Mouse (Mus musculus): ENCODE data around the gene Kcnq5. TPM values are rescaled to one million over a fixed set of nuclear protein-coding genes. Genes with fewer than 3 reads are reported as not detected.

Gene Kcnq5
- polyA plus RNA-seq, 1 experiment = 0.07 TPM

- no peak for TF ChIP-seq CTCF (IDR thresholded peaks at IDR 0.05; ENCODE audit: control insufficient read depth, insufficient read depth, insufficient replicate concordance, low read depth, low read length)
- TF ChIP-seq POLR2A (IDR thresholded peaks at IDR 0.05; ENCODE audit: control insufficient read depth, low read depth, low read length) = no peak
- Histone ChIP-seq H3K27me3 (ENCODE audit: control insufficient read depth, insufficient read depth, low read length) (no peaks in the 10 kb centered on the region), H3K4me3 (ENCODE audit: control insufficient read depth, low read depth, low read length) (no peak overlapping the region), H3K27ac (ENCODE audit: control insufficient read depth, insufficient read depth, low read depth, low read length) (no peak overlapping the region), H3K36me3 (ENCODE audit: control insufficient read depth, insufficient read depth, low read length) (no peaks in the 10 kb centered on the region), H3K4me1 (ENCODE audit: control insufficient read depth, insufficient read depth, low read length) (no peaks in the 10 kb centered on the region)
These were observed 246.9 kb downstream of the Kcnq5 start for GRCm38 (mm10) chr1:21714816-21715215.

GRCm38 (mm10) chr1:21712711-21713110, 249.0 kb downstream of the Kcnq5 start:
- no peaks in the 10 kb centered on the region for H3K27me3 ChIP-seq (ENCODE audit: control insufficient read depth, insufficient read depth, low read length)
- no peaks in the 10 kb centered on the region for H3K36me3 ChIP-seq (ENCODE audit: control insufficient read depth, insufficient read depth, low read length)
- no peaks in the 10 kb centered on the region for H3K4me1 ChIP-seq (ENCODE audit: control insufficient read depth, insufficient read depth, low read length)
- no peak for TF ChIP-seq CTCF (IDR thresholded peaks at IDR 0.05; ENCODE audit: control insufficient read depth, insufficient read depth, insufficient replicate concordance, low read depth, low read length)
- no peak for TF ChIP-seq POLR2A (IDR thresholded peaks at IDR 0.05; ENCODE audit: control insufficient read depth, low read depth, low read length)
- no peak overlapping the region for H3K27ac ChIP-seq (ENCODE audit: control insufficient read depth, insufficient read depth, low read depth, low read length)
- H3K4me3 ChIP-seq (ENCODE audit: control insufficient read depth, low read depth, low read length) = no peak overlapping the region

- Histone ChIP-seq H3K27me3 (ENCODE audit: control insufficient read depth, insufficient read depth, low read length) (no peaks in the 10 kb centered on the region), H3K36me3 (ENCODE audit: control insufficient read depth, insufficient read depth, low read length) (no peaks in the 10 kb centered on the region), H3K4me3 (ENCODE audit: control insufficient read depth, low read depth, low read length) (no peak overlapping the region), H3K4me1 (ENCODE audit: control insufficient read depth, insufficient read depth, low read length) (no peaks in the 10 kb centered on the region), H3K27ac (ENCODE audit: control insufficient read depth, insufficient read depth, low read depth, low read length) (no peak overlapping the region)
- TF ChIP-seq CTCF (IDR thresholded peaks at IDR 0.05; ENCODE audit: control insufficient read depth, insufficient read depth, insufficient replicate concordance, low read depth, low read length) = no peak
- no peak for TF ChIP-seq POLR2A (IDR thresholded peaks at IDR 0.05; ENCODE audit: control insufficient read depth, low read depth, low read length)
These were observed 271.3 kb downstream of the Kcnq5 start for GRCm38 (mm10) chr1:21690458-21690857.

DNA sequence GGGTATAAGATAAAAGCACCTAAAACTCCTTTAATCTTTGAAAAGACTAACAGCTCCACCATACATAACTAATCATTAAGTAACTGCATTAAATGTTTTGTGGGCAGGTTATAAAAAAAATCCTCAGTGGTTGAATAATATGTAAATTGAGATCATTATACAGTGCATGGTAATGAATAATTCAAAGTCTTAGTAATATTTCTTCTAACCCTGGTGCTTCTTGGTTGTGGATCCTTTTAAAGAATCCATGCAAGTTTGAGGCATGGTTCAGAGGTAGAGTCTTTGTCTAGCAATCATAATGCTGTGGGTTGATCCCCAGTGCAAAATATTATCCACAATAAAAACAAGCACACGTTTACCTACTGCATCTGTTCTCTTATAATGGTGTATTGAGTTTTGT, 272.8 kb downstream of the Kcnq5 start:
- no peak for TF ChIP-seq POLR2A (IDR thresholded peaks at IDR 0.05; ENCODE audit: control insufficient read depth, low read depth, low read length)
- no peak for TF ChIP-seq CTCF (IDR thresholded peaks at IDR 0.05; ENCODE audit: control insufficient read depth, insufficient read depth, insufficient replicate concordance, low read depth, low read length)
- no peak overlapping the region for H3K4me3 ChIP-seq (ENCODE audit: control insufficient read depth, low read depth, low read length)
- H3K27me3 ChIP-seq (ENCODE audit: control insufficient read depth, insufficient read depth, low read length) = no peaks in the 10 kb centered on the region

DNA sequence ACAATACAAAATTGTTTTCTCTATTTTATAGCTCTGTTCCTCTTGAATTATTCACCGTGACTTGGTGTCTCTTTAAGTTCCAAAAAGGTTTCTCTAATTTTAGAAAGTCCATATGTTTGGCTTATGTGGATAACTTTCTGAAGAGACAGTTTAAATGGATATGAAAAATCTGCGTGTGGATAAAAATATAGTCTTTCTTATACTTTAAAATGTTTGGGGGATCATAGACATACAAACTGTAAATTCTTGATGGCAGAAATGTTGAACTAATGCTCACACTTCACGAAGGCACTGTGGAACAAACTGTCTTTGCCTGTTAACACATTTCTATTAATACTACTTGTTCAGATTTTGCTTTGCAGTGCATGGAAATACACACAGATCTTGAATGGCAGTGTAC, 277.3 kb downstream of the Kcnq5 start:
- no peaks in the 10 kb centered on the region for H3K27me3 ChIP-seq (ENCODE audit: control insufficient read depth, insufficient read depth, low read length)
- H3K36me3 ChIP-seq (ENCODE audit: control insufficient read depth, insufficient read depth, low read length) = no peaks in the 10 kb centered on the region
- H3K4me3 ChIP-seq (ENCODE audit: control insufficient read depth, low read depth, low read length) = no peak overlapping the region
- no peak for TF ChIP-seq POLR2A (IDR thresholded peaks at IDR 0.05; ENCODE audit: control insufficient read depth, low read depth, low read length)
- no peak for TF ChIP-seq CTCF (IDR thresholded peaks at IDR 0.05; ENCODE audit: control insufficient read depth, insufficient read depth, insufficient replicate concordance, low read depth, low read length)
- no peaks in the 10 kb centered on the region for H3K4me1 ChIP-seq (ENCODE audit: control insufficient read depth, insufficient read depth, low read length)
- H3K27ac ChIP-seq (ENCODE audit: control insufficient read depth, insufficient read depth, low read depth, low read length) = no peak overlapping the region

More for the DNA sequence above, 272.8 kb downstream of the Kcnq5 start:
- Histone ChIP-seq H3K36me3 (ENCODE audit: control insufficient read depth, insufficient read depth, low read length) (no peaks in the 10 kb centered on the region), H3K4me1 (ENCODE audit: control insufficient read depth, insufficient read depth, low read length) (no peaks in the 10 kb centered on the region), H3K27ac (ENCODE audit: control insufficient read depth, insufficient read depth, low read depth, low read length) (no peak overlapping the region)

- H3K27me3 ChIP-seq (ENCODE audit: control insufficient read depth, insufficient read depth, low read length) = no peaks in the 10 kb centered on the region
- H3K4me1 ChIP-seq (ENCODE audit: control insufficient read depth, insufficient read depth, low read length) = no peaks in the 10 kb centered on the region
- TF ChIP-seq POLR2A (IDR thresholded peaks at IDR 0.05; ENCODE audit: control insufficient read depth, low read depth, low read length) = no peak
- no peak for TF ChIP-seq CTCF (IDR thresholded peaks at IDR 0.05; ENCODE audit: control insufficient read depth, insufficient read depth, insufficient replicate concordance, low read depth, low read length)
- no peak overlapping the region for H3K27ac ChIP-seq (ENCODE audit: control insufficient read depth, insufficient read depth, low read depth, low read length)
- no peaks in the 10 kb centered on the region for H3K36me3 ChIP-seq (ENCODE audit: control insufficient read depth, insufficient read depth, low read length)
- no peak overlapping the region for H3K4me3 ChIP-seq (ENCODE audit: control insufficient read depth, low read depth, low read length)
These were observed 284.9 kb downstream of the Kcnq5 start for GRCm38 (mm10) chr1:21676805-21677204.

- no peak overlapping the region for H3K4me3 ChIP-seq (ENCODE audit: control insufficient read depth, low read depth, low read length)
- no peak for TF ChIP-seq POLR2A (IDR thresholded peaks at IDR 0.05; ENCODE audit: control insufficient read depth, low read depth, low read length)
- no peak for TF ChIP-seq CTCF (IDR thresholded peaks at IDR 0.05; ENCODE audit: control insufficient read depth, insufficient read depth, insufficient replicate concordance, low read depth, low read length)
- no peaks in the 10 kb centered on the region for H3K27me3 ChIP-seq (ENCODE audit: control insufficient read depth, insufficient read depth, low read length)
- no peaks in the 10 kb centered on the region for H3K36me3 ChIP-seq (ENCODE audit: control insufficient read depth, insufficient read depth, low read length)
- H3K4me1 ChIP-seq (ENCODE audit: control insufficient read depth, insufficient read depth, low read length) = no peaks in the 10 kb centered on the region
- no peak overlapping the region for H3K27ac ChIP-seq (ENCODE audit: control insufficient read depth, insufficient read depth, low read depth, low read length)
These were observed 300.9 kb downstream of the Kcnq5 start for GRCm38 (mm10) chr1:21660840-21661239.

- TF ChIP-seq POLR2A (IDR thresholded peaks at IDR 0.05; ENCODE audit: control insufficient read depth, low read depth, low read length) (no peak), CTCF (IDR thresholded peaks at IDR 0.05; ENCODE audit: control insufficient read depth, insufficient read depth, insufficient replicate concordance, low read depth, low read length) (no peak)
- no peak overlapping the region for H3K4me3 ChIP-seq (ENCODE audit: control insufficient read depth, low read depth, low read length)
- no peak overlapping the region for H3K27ac ChIP-seq (ENCODE audit: control insufficient read depth, insufficient read depth, low read depth, low read length)
- H3K36me3 ChIP-seq (ENCODE audit: control insufficient read depth, insufficient read depth, low read length) = no peaks in the 10 kb centered on the region
- no peaks in the 10 kb centered on the region for H3K27me3 ChIP-seq (ENCODE audit: control insufficient read depth, insufficient read depth, low read length)
- no peaks in the 10 kb centered on the region for H3K4me1 ChIP-seq (ENCODE audit: control insufficient read depth, insufficient read depth, low read length)
These were observed 310.9 kb downstream of the Kcnq5 start for GRCm38 (mm10) chr1:21650820-21651219.
